Mouse (Mus musculus): ENCODE results near the gene Gm45783. TPM values are rescaled to one million over a fixed set of nuclear protein-coding genes. Genes with fewer than 3 reads are reported as not detected.

Gm45783 gene
- polyA plus RNA-seq (2015; fragmentation: Nextera tagmentation; extraction: Ambion mirVana): not detected in 2 replicates

DNA sequence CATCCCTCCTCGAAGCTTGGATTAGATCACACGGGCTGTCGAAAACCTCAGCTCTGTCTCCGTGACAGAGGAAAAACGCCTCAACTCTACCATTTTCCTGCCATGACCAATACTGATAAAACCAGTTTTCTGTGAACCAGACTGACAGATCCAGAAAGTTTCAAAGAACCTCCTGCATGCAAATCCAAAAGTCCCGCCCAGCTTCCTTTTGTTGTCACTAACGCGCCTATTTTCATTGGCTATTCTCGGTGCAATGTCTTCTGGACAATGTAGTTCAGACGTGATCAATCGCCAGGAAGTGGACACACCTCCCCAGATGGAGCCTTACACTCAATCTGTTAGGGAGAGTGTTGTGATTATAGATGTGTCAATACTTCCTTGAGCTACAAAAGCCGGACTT, at the start of gene Gm45783:
Gene Gm45783 (minus strand): TSS at position 143 of the 400 bp plus-strand sequence.

GRCm38 (mm10) chr7:7399603-7400002, 25.2 kb upstream of the Gm45783 start, which contains the start of gene Vmn2r31:
Gene Vmn2r31, minus strand, starts transcription at chr7:7399703.

DNA sequence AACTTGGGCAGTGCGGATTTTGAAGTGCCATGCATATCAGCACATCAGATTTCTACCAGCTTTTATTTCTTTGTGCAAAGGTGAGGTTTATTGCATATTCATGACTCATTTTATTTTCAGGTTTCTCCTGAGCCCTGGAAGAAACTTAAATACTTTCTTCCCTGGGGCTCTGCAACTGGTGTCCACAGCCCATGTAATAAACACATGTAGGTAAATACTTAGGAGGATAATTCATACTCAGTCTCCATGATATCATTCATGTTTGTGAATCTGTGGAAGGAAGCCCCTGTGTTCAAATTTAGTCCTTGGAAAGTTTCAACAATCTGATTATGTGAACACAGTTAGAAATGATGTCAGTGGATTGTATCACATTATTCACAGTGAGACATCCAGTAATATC, 36.9 kb downstream of the Gm45783 start, which contains the start of gene Vmn2r30:
Gene Vmn2r30 (minus strand): TSS at position 101 of the 400 bp plus-strand sequence.

Small RNA genes lying within 50 kb of the gene (microRNA-seq; reads per million reads assigned to microRNA genes)
- 1.5 reads per million for gene Mir5620

Other genes with a start within 250 kb of the Gm45783 start
- 0.37 and 0.50 TPM in 2 replicates for gene Zfp773, start 237.8 kb downstream of the Gm45783 start, polyA plus RNA-seq (2015; fragmentation: Nextera tagmentation; extraction: Ambion mirVana)
- gene Zfp418, start 203.2 kb downstream of the Gm45783 start, polyA plus RNA-seq (2015; fragmentation: Nextera tagmentation; extraction: Ambion mirVana): 0.84 and 0.87 TPM in 2 replicates
- 4.9 and 6.0 TPM in 2 replicates for gene Zfp772, start 164.6 kb downstream of the Gm45783 start, polyA plus RNA-seq (2015; fragmentation: Nextera tagmentation; extraction: Ambion mirVana)
- not detected in 2 replicates for gene Vmn2r29, start 127.2 kb downstream of the Gm45783 start, polyA plus RNA-seq (2015; fragmentation: Nextera tagmentation; extraction: Ambion mirVana)
- 1.7 and 2.4 TPM in 2 replicates for gene Gm45844, start 96.3 kb downstream of the Gm45783 start, polyA plus RNA-seq (2015; fragmentation: Nextera tagmentation; extraction: Ambion mirVana)
- 35.1 and 35.6 TPM in 2 replicates for gene Clcn4, start 73.7 kb downstream of the Gm45783 start, polyA plus RNA-seq (2015; fragmentation: Nextera tagmentation; extraction: Ambion mirVana)
- gene Vmn2r30, start 37.0 kb downstream of the Gm45783 start, polyA plus RNA-seq (2015; fragmentation: Nextera tagmentation; extraction: Ambion mirVana): not detected in 2 replicates
- not detected in 2 replicates for gene Vmn2r31, start 25.1 kb upstream of the Gm45783 start, polyA plus RNA-seq (2015; fragmentation: Nextera tagmentation; extraction: Ambion mirVana)
- not detected in 2 replicates for gene Vmn2r32, start 105.4 kb upstream of the Gm45783 start, polyA plus RNA-seq (2015; fragmentation: Nextera tagmentation; extraction: Ambion mirVana)
- gene Vmn2r33, start 192.2 kb upstream of the Gm45783 start, polyA plus RNA-seq (2015; fragmentation: Nextera tagmentation; extraction: Ambion mirVana): not detected in 2 replicates